Mouse (Mus musculus): ENCODE measurements around the gene Ccp110. TPM values are rescaled to one million over a fixed set of nuclear protein-coding genes. Genes with fewer than 3 reads are reported as not detected.
A peak's percentile ranks its signal among the peaks of the same experiment; 100 is the strongest.

Gene Ccp110
- polyA plus RNA-seq, 1 experiment from 2014 or later, result 33.0 TPM

DNA sequence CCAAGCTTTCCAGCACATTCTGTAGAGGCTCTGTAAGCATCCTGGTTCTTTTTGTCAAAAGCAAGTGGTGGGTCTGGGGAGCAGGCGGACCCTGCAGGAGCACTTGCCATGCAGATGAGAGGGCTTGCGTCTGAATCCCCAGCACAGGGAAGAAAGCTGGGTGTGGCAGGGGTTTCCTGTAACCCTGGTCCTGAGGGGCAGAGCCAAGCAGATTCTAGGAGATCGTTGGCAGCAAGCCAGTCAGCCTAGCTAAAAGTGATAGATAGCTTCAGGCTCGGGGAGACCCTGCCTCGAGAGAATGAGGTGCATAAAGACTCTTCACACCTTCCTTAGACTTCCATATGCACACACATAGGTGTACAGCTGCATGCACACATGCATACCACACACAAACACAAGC lies 47.0 kb downstream of the Ccp110 start:
- H3K36me3 ChIP-seq, result peaks cover 73% of the 10 kb centered on the region
- DNase-seq (ENCODE audit: low spot score), result no peak
- 91% methylated on average over 5 of the region's 5 CpGs for WGBS

DNA sequence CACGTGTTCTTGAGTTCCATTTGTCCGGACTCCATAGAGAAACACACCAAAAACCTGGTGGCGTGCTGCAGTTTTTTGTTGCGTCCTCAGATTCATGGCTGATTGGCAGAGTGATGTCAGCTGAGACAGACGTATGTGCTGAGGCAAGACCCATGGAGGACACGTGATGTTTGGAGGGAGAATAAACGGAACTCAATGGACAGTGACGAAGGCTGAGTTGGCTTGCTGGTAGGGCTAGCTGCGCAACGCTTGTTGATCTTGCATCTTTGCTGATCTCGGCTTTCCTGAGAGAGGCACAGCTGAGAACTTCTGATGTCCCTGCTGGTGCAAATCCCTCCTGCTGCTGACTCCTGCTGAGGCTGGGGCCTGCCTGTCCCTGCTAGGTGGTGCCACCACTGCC lies 51.6 kb downstream of the Ccp110 start:
- Histone ChIP-seq H3K9me3 (replicated peaks) (no peaks in the 10 kb centered on the region), H3K27ac (replicated peaks) (no peak overlapping the region), H3K36me3 (peaks cover 47% of the 10 kb centered on the region), H3K4me1 (0 out of 2 replicates have a peak, but pooled peaks cover 4% of the 10 kb centered on the region), H3K27me3 (ENCODE audit: low read depth, poor library complexity, severe bottlenecking) (no peaks in the 10 kb centered on the region), H3K4me3 (no peak overlapping the region)
- DNase-seq (ENCODE audit: low spot score), result no peak
- 91% methylated on average over 11 of the region's 11 CpGs for WGBS

More for the DNA sequence above, 47.0 kb downstream of the Ccp110 start:
- Histone ChIP-seq H3K4me3 (no peak overlapping the region), H3K9me3 (replicated peaks) (no peaks in the 10 kb centered on the region), H3K4me1 (no peaks in the 10 kb centered on the region), H3K27ac (replicated peaks) (no peak overlapping the region), H3K27me3 (ENCODE audit: low read depth, poor library complexity, severe bottlenecking) (no peaks in the 10 kb centered on the region)

DNA sequence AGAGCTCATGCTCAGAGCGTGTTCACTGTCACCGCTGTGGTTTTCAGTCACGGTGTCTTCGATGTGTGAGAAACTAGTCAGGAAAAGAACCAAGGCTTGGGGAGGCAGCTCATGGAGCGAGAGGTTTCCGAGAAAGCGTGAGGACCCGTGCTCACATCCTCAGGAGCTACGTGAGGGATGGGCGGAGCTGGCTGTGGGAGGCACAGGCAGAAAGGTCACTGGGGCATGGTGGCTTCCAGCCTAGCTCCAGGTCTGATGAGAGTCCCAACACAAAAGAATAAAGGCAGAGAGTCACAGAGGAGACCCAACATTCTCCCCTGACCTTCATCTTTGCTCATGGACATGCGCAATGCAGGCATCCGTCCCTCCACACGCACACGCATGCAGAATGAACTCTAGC lies 52.4 kb downstream of the Ccp110 start:
- peaks cover 45% of the 10 kb centered on the region for H3K36me3 ChIP-seq
- H3K4me3 ChIP-seq, result no peak overlapping the region
- H3K4me1 ChIP-seq, result 0 out of 2 replicates have a peak, but pooled peaks cover 4% of the 10 kb centered on the region
- H3K27ac ChIP-seq (replicated peaks), result no peak overlapping the region
- no peak for DNase-seq (ENCODE audit: low spot score)
- no peaks in the 10 kb centered on the region for H3K9me3 ChIP-seq (replicated peaks)
- H3K27me3 ChIP-seq (ENCODE audit: low read depth, poor library complexity, severe bottlenecking), result no peaks in the 10 kb centered on the region
- WGBS, result 88% methylated on average over 14 of the region's 14 CpGs

DNA sequence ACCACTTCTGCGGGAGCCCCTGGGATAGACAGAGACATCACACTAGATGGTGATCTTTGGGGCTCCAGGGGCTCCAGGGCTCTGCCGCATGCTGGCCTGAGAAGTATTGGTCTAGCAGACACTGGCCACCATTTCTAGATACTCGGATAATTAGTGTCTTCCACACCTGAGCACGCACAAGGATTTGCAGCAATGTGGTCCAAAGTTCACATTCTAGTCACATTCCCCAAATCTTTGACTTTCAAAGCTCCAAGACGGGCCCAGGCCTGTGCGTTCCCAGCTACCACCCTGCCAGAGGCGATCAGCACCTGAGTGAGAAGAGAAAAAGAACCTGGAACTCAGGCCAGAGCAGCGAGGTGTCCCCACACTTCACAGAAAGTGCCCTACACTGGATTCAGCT lies 53.3 kb downstream of the Ccp110 start:
- WGBS, result 75% methylated on average over 8 of the region's 8 CpGs
- Histone ChIP-seq H3K27ac (replicated peaks) (no peak overlapping the region), H3K4me3 (no peak overlapping the region), H3K9me3 (replicated peaks) (no peaks in the 10 kb centered on the region), H3K4me1 (0 out of 2 replicates have a peak, but pooled peaks cover 4% of the 10 kb centered on the region), H3K36me3 (peaks cover 38% of the 10 kb centered on the region), H3K27me3 (ENCODE audit: low read depth, poor library complexity, severe bottlenecking) (no peaks in the 10 kb centered on the region)
- DNase-seq (ENCODE audit: low spot score), result no peak

DNA sequence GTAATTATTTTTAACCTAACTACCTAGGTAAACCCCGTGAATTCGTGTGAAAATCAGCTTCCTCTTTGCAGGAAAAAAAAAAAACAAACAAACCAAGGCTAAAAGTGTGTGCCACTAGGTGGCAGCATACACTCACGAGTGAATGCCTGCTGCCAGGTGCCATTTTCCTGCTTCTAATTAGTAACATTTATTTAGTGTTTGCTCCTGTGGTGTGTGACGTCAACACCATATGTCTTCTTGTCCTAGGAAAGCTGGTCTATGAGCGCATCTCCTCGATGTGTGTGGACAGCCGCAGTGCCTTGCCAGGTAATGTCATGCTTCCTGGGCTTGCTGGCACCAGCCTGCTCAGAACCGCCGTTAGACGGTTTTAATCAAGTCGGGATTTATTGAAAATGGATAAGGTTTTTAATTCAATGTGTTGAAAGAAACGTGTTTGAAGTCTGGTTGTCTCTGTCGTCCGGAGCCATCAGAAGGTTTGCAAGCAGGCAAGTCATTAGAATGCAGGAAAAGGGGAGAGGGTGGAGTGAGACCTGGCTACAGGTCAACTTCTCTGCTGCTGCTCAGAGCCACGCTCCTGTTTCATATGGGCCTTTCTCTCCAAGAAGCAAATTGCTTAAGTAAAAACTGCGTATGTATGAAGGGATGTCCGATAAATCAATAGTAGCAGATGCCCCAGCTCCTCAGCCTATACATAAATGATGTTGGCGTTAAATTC lies 53.9 kb downstream of the Ccp110 start:
- H3K36me3 ChIP-seq, result peaks cover 34% of the 10 kb centered on the region
- H3K4me1 ChIP-seq, result 0 out of 2 replicates have a peak, but pooled peaks cover 4% of the 10 kb centered on the region
- H3K27me3 ChIP-seq (ENCODE audit: low read depth, poor library complexity, severe bottlenecking), result no peaks in the 10 kb centered on the region
- peak; percentile 46 for DNase-seq (ENCODE audit: low spot score)
- no peak overlapping the region for H3K4me3 ChIP-seq
- H3K27ac ChIP-seq (replicated peaks), result no peak overlapping the region
- WGBS, result 67% methylated on average over 18 of the region's 18 CpGs
- no peaks in the 10 kb centered on the region for H3K9me3 ChIP-seq (replicated peaks)

DNA sequence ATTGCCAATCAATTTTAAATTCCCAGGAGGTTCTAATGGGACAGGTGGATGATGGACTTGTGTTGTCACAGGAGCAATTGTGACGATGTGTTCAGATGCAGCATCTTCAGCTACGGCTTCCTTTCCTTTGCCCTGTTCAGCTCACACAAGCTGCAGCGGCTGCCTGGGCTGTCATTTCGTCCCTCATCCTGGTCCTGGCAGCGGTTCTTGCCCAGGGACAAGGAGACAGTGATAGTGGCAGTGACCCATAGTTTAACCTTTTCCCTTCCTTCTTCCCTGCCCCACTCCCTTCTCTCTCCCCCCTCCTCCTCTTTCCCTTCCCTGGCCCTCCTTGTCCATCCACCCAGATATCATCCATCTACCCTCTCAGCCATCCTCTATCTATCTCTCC lies 54.5 kb downstream of the Ccp110 start:
- H3K36me3 ChIP-seq, result peaks cover 28% of the 10 kb centered on the region
- H3K4me3 ChIP-seq, result no peak overlapping the region
- 92% methylated on average over 5 of the region's 5 CpGs for WGBS
- H3K9me3 ChIP-seq (replicated peaks), result no peaks in the 10 kb centered on the region
- no peak for DNase-seq (ENCODE audit: low spot score)
- H3K27ac ChIP-seq (replicated peaks), result no peak overlapping the region
- H3K4me1 ChIP-seq, result 0 out of 2 replicates have a peak, but pooled peaks cover 4% of the 10 kb centered on the region
- H3K27me3 ChIP-seq (ENCODE audit: low read depth, poor library complexity, severe bottlenecking), result no peaks in the 10 kb centered on the region

DNA sequence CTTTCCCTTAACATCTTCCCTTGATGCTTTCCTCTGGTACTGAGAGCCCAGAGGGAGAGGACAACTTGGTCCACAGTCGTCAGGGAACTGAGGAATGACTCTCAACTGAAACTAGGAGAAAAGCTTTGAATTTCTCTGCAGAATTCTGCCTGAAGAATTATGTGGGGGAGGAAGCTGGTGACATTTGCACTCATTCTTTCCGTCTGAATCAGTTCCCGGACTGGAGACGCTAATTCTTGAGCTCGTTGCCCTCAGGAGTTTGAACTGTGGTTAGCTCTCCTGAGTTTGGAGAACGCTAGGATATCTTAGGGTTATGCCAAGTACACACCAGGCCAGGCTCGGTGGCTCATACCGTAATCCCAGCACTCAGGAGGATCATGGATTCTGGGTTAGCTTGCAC lies 56.9 kb downstream of the Ccp110 start:
- H3K27me3 ChIP-seq (ENCODE audit: low read depth, poor library complexity, severe bottlenecking), result no peaks in the 10 kb centered on the region
- H3K4me3 ChIP-seq, result no peak overlapping the region
- 89% methylated on average over 8 of the region's 8 CpGs for WGBS
- peaks cover 12% of the 10 kb centered on the region for H3K36me3 ChIP-seq
- H3K4me1 ChIP-seq, result 0 out of 2 replicates have a peak, but pooled peaks cover 4% of the 10 kb centered on the region
- no peak for DNase-seq (ENCODE audit: low spot score)
- no peaks in the 10 kb centered on the region for H3K9me3 ChIP-seq (replicated peaks)
- H3K27ac ChIP-seq (replicated peaks), result no peak overlapping the region

DNA sequence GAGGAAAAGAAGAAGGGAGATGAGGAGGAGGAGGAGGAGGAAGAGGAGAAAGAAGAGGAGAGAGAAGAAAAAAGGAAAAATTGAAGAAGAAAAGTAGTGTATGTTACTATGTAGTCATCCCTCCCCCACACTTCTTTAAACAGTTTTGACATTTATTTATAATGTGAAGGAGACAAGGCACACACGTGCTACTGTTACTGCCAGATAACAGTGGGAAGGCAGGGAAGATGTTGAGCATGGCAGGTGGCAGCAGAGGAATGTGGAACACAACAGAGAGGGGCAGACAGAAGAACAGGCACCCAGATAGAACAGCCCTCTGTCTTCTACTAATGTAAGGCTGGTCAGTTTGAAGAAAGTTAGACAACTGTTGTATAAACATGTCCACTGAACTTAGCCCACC lies 57.3 kb downstream of the Ccp110 start:
- H3K36me3 ChIP-seq, result peaks cover 12% of the 10 kb centered on the region; the same call in 1 of the 2 replicates
- DNase-seq (ENCODE audit: low spot score), result no peak
- H3K9me3 ChIP-seq (replicated peaks), result no peaks in the 10 kb centered on the region
- no peaks in the 10 kb centered on the region for H3K27me3 ChIP-seq (ENCODE audit: low read depth, poor library complexity, severe bottlenecking)
- no peak overlapping the region for H3K4me3 ChIP-seq
- 74% methylated on average over 1 of the region's 1 CpGs for WGBS
- H3K4me1 ChIP-seq, result 0 out of 2 replicates have a peak, but pooled peaks cover 4% of the 10 kb centered on the region
- no peak overlapping the region for H3K27ac ChIP-seq (replicated peaks)

DNA sequence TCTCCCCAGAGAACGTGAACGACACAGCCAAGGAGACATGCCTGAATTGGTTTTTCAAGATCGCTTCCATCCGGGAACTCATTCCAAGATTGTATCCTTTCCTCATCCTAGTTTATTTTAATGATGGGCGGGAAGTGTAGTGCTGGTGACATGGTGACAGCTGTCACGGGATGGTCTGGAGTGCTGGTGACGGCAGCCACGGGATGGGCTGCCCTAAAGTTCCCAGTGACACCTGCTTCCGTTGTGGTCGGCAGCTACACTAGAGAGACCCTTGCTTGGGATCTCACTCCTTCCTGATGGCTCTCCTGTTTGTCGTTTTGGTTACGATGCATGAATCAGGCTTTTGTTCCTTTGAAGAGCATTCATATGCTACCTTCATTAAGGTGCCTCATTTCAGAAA lies 60.7 kb downstream of the Ccp110 start:
- Histone ChIP-seq H3K4me3 (no peak overlapping the region), H3K9me3 (replicated peaks) (no peaks in the 10 kb centered on the region), H3K36me3 (peaks cover 20% of the 10 kb centered on the region; the same call in 1 of the 2 replicates), H3K27me3 (ENCODE audit: low read depth, poor library complexity, severe bottlenecking) (no peaks in the 10 kb centered on the region), H3K4me1 (no peaks in the 10 kb centered on the region), H3K27ac (replicated peaks) (no peak overlapping the region)
- no peak for DNase-seq (ENCODE audit: low spot score)
- WGBS, result 95% methylated on average over 12 of the region's 12 CpGs

DNA sequence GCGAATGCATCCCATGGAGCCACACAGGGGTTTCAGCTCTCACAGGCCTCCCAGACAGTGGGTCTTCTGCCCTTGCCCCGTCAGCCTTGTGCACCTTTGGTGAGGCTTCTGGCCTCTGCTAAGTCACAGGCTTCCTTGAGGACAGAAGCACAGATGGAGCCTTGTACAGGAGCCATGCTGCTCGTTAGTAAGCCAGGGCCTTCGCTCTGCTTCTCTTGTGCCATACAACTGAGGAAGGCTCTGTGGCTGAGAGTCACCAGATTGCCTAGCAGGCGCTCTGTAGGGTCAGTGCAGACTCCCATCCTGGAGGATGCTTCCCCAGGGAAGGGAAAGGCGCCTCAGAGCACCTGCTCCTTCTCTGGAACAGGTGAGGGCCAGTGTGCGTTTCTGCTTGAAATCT lies 63.6 kb downstream of the Ccp110 start:
- no peaks in the 10 kb centered on the region for H3K4me1 ChIP-seq
- H3K9me3 ChIP-seq (replicated peaks), result no peaks in the 10 kb centered on the region
- H3K27ac ChIP-seq (replicated peaks), result peak overlapping the region; percentile 33; the same call in 1 of the 2 replicates
- DNase-seq (ENCODE audit: low spot score), result no peak
- no peak overlapping the region for H3K4me3 ChIP-seq
- peaks cover 36% of the 10 kb centered on the region for H3K36me3 ChIP-seq
- 88% methylated on average over 7 of the region's 7 CpGs for WGBS
- H3K27me3 ChIP-seq (ENCODE audit: low read depth, poor library complexity, severe bottlenecking), result no peaks in the 10 kb centered on the region

DNA sequence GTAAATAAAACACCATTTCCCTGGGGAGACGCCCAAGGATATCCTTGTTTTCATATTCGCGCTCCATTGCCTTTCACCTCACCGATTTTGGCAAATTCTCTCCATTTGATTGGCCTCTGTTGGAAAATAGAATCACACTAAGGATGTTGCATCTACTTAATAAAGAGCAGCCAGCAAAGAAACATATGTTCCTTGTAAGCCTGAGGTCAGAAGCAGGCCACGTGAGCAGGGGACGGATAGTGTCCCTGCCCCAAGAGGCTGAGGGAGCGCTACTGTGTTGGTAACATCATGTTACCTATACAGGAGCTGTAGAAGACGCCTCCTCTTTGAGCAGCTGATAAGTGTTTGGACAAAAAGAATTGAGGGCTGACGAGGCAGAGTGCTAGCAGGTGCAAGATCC lies 64.1 kb downstream of the Ccp110 start:
- no peaks in the 10 kb centered on the region for H3K9me3 ChIP-seq (replicated peaks)
- no peaks in the 10 kb centered on the region for H3K4me1 ChIP-seq
- 90% methylated on average over 9 of the region's 9 CpGs for WGBS
- peaks cover 41% of the 10 kb centered on the region for H3K36me3 ChIP-seq
- no peak for DNase-seq (ENCODE audit: low spot score)
- no peaks in the 10 kb centered on the region for H3K27me3 ChIP-seq (ENCODE audit: low read depth, poor library complexity, severe bottlenecking)
- H3K27ac ChIP-seq (replicated peaks), result no peak overlapping the region
- H3K4me3 ChIP-seq, result no peak overlapping the region

DNA sequence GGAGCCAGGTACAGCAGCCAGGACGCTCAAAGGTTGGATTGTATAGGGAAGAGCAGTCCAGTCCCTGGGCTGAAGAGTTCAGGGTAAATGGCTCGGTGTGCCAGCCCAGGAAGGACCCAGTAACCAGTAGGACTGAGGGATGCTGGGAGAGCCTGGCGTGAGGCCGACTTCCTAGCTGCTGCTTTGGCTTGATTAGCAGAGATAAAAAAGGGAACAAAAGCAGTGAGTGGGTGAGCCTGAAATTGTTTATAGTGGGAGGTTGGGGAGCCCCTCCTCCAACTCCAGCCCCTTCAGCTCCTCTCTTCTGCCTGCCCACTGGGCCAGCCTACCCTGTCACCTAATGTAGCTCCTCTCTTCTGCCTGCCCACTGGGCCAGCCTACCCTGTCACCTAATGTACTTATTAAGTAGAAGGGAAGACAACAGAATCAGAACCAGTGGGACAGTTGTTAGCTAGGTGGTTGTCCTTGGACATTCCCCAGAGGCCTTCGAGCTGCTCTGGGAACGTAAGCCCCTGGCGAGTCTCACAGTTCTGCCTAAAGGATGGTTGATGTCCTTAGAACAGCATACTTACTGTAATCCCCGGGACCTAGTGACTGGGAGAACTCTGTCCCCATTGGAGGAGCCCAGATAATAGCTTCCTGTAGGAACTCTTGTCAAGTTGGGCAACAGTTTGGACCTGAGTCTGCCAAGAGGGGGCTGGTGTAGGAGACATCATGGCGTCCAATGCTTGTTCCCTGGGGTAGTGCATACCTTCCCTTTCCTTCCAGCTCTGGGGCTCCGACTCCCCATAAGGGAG lies 65.4 kb downstream of the Ccp110 start:
- Histone ChIP-seq H3K9me3 (replicated peaks) (no peaks in the 10 kb centered on the region), H3K4me1 (no peaks in the 10 kb centered on the region), H3K36me3 (peaks cover 39% of the 10 kb centered on the region), H3K4me3 (no peak overlapping the region), H3K27ac (replicated peaks) (no peak overlapping the region), H3K27me3 (ENCODE audit: low read depth, poor library complexity, severe bottlenecking) (no peaks in the 10 kb centered on the region)
- DNase-seq (ENCODE audit: low spot score), result no peak
- 88% methylated on average over 10 of the region's 10 CpGs for WGBS

DNA sequence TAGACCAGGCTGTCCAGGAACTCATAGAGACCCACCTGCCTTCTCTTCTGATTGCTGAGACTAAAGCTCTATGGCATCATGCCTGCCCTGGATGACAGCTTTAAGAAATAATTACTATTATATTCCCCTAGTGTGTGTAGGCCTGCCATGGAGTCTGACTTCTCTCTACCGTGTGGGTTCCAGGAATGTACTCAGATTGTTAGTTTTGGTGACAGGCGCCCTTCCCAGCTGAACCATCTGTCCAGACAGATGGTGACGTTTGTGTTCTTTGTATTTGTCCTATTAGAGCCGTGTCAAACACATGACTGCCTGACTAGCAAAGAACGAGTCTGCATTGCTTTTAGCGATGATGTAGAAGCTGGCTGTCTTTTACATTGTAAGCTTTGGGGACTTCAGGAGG lies 66.2 kb downstream of the Ccp110 start:
- no peaks in the 10 kb centered on the region for H3K27me3 ChIP-seq (ENCODE audit: low read depth, poor library complexity, severe bottlenecking)
- peak overlapping the region; percentile 46; the same call in 1 of the 2 replicates for H3K27ac ChIP-seq (replicated peaks)
- no peaks in the 10 kb centered on the region for H3K9me3 ChIP-seq (replicated peaks)
- H3K4me1 ChIP-seq, result no peaks in the 10 kb centered on the region
- no peak for DNase-seq (ENCODE audit: low spot score)
- WGBS, result 78% methylated on average over 6 of the region's 6 CpGs
- H3K36me3 ChIP-seq, result peaks cover 41% of the 10 kb centered on the region
- H3K4me3 ChIP-seq, result no peak overlapping the region

Data from midbrain, embryonic 10.5 days (tissue).